Mouse (Mus musculus) lung, postnatal 4 days (tissue): Measurements from ENCODE around the gene Phactr1.

ENCODE experiments used
- DNase-seq, 2 experiments: peaks; one replicate each; pipeline ENCODE4 v3.0.0; 2021

The Phactr1 gene

GRCm38 (mm10) chr13:43053201-43053600 lies 372.8 kb downstream of the Phactr1 start:
- no peak for DNase-seq

DNA sequence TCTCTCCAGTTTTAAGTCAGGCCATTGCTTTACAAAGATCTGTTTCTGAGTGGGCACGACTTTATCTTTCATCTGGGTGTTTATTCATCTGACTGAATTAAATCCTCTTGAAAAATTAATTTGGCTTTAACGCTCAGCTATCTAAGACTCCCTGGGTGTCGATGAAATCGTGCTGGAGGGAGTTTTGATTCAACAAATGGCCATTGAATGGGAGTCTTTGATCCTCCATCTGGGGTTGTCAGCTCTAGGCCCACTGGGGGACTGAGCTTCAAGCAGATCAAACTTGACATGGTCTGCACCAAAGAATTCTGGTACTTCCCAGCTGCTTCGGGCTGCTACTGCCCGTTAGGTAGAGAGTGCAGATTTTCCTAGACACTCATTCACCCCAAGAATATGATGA lies 374.7 kb downstream of the Phactr1 start:
- no peak for DNase-seq

- no peak for DNase-seq
These were observed 376.7 kb downstream of the Phactr1 start for GRCm38 (mm10) chr13:43057104-43057503.

DNA sequence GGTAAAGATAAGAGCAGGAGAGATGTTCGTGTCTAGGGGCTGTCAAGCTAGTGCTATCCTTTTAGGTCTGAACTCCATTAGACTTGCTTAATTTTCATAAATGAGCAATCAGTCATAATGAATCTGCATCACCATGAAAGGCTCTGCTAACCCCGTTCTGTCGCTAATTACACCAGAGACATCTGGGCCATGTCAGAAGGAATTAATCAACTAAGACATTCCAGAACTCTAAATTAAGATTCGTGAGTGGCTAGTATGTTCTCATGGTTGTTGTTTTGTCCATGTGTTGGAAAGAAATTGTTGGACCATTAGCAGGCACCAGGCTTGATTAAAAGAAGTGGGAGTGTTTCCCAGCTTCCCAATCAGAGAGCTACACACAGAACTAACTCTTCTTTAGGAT lies 382.9 kb downstream of the Phactr1 start:
- no peak for DNase-seq

DNA sequence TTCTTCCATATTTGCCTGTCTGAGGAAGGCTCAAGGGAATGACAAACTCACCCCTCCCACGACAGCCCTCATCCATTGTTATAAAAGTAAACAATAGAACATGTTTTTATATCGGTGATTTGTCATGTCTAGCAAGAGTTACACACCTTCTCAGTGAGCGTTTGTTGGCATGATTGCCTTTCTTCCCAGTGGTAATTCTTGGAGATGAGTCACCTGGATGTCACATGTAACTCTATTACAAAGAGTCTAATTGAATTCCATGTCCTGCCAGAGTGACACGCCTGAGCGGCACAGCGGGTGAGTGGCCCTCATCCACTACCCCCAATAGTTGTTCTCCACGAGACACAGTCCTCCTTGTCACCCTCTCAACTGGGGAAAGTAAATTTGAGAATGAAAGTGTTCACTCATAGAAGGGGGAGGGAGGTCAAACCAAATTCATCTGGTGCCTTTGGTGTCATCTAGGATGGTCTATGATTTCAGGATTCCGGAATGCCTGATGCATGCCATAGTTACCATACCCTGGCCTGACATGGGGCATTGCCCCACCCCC lies 388.4 kb downstream of the Phactr1 start:
- DNase-seq = no peak

GRCm38 (mm10) chr13:43070496-43070895 lies 390.1 kb downstream of the Phactr1 start:
- DNase-seq = no peak

DNA sequence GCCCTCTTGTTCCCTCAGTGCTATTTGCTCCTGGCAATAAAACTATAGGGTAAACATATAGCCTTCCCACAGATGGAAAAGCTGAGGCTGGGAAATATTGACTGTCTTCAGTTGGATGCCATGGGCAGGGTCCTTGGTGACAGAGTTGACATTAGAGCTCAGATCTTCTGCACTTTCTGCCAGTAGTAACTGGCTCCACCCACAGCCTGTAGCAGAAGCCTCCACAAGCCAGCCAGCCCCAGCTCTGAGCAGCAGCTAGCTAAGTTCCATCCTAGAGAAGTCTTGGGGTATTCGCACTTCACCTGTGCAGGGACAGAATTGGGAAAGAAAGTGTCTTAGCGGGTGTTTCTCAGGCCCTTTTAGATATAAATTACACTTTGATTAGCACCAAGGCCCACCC lies 390.5 kb downstream of the Phactr1 start:
- no peak for DNase-seq

DNA sequence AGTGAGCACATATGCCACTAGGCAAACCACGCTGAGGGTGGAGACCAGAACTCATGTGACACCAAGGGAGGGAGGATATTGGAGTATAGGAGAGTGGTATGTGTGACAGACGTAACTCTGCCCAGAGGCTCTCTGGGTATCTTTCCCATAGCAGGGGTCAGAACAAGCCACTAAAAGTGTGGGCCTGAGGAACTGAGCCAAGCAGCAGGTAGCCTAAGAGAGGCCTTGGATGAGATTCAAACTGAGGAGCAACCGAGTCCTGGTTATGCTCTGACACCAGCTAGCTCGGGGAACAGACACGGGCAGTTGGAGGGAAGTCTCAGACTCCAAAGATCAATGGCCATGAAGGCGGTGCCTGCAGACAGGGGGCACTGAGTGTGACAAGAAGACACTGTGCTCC lies 395.0 kb downstream of the Phactr1 start:
- DNase-seq = no peak

DNA sequence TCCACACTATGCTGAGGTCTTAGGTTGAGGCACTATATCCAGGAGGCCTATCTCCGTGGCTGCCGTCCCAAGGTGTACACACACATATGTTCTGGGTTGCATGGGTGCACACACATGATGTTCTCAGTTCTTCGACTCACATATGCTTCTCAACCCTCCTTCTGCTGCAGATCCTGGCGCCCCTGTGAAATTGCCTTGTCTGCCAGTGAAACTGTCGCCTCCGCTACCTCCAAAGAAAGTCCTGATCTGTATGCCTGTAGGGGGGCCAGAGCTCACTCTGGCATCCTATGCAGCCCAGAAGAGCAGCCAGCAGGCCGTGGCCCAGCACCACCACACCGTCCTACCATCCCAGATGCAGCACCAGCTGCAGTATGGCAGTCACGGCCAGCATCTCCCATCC lies 397.1 kb downstream of the Phactr1 start:
- DNase-seq = no peak

GRCm38 (mm10) chr13:43085226-43085625 lies 404.8 kb downstream of the Phactr1 start:
- DNase-seq = no peak

- peak; percentile 28 to 57 for DNase-seq
These were observed 413.9 kb downstream of the Phactr1 start for GRCm38 (mm10) chr13:43094365-43094764.

GRCm38 (mm10) chr13:43102943-43103342 lies 422.5 kb downstream of the Phactr1 start:
- DNase-seq = no peak

DNA sequence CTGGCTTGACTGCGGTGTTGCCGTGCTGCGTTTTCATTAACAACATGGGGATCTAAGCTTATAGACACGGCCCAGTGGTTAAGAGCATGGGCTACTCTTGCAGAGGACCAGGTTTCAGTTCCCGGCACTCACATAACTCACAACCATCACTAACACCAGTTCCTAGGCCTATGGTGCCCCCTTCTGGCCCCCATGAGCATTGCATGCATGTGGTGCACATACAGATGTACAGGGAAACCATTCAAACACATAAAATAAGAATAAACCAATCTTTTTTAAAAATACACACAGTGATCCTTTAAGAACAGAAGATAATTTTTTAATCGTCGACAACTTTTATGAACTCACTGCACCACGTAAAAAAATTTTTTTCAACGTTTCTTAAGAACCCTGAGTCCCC lies 424.1 kb downstream of the Phactr1 start:
- no peak for DNase-seq

DNA sequence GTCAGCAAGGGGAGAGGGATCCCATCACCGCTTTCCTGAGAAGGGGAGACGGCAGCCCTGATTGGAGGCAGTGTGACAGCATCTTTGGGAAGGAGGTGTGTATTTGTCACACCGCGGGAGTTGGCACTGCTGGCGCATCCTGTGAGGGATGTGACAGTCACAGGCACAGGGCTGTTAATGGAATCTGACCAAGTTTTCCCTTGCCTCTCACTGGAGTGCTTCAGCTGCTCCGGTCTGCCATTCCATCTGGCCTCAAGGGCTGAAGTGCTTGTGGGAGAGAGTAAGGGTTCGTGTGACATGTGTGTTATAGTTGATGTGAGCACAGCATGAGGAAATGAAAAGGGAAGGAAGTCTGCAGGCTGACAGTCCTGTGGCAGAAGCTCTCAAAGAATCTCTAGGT lies 431.9 kb downstream of the Phactr1 start:
- no peak for DNase-seq

DNA sequence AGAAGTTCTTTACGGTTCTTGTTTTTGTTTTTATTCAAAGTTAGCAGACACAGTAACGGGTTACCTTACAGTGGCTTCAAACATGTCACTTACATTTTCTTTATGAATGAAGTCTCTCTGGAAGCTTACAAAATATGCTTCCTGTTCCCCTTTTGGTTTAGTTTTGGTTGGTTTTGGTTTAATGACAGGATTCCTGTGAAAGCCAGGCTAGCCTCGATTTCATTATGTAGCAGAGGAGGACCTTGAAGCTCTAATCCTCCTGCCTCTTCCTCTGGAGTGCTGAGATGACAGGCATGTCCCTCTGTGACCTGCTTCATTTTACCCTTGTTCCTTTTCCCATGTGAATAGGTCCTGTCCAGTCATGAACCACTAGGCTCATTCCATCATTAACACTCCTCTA lies 432.3 kb downstream of the Phactr1 start:
- no peak for DNase-seq

DNA sequence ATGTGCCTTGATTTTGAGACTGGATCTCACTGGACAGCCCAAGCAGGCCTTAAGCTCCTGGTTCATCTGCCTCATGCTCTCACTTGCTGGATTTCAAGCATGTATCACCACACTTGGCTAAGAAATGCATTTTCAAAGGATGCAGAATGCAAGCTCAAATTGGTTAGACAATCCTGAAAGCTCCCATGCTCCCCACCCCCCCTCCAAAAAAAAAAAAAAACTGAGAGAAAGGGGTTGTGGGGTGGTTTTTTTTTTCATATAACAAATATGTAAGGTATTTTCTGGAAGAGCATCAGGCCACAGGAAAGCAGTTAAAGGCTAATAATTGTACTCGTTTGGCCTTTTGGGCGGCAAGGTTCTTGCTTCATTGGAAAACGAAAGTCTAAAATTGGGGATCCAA lies 432.7 kb downstream of the Phactr1 start:
- DNase-seq = no peak

DNA sequence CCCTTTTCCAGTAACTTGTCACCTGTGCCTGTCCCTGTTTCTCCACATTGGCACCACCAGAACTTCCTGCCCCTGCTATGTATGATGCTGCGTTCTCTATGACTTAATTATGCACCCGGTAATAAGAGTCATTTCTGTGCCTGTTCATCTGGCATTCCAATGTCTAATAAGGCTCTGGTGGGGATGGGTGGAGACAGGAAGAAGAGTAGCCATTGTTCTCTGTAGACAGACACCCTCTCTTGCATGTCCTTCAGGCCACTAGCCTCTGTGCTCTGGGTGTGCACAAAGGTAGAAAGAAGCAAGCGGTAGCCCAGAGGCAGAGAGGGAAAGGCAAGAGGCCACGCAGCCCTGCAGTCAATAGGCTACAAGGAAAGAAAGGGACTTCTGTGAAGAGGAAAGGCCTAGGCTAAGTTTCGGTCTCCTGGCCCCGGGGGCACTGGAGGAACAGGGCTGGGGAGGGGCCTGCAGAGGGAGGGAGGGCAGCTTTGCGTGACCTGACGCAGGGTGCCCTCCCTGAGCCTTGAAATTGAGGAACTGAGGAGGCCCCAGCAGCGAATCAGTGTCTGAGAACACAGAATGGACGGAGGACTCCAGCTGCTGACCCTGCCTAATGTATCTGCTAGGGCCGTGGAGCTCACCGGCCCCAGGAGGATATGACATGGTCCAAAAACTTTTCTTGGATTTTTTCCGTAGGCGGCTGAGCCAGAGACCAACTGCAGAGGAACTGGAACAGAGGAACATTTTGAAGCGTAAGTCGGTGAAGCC lies 442.1 kb downstream of the Phactr1 start:
- peak in 1 of 2 experiments; percentile 17 for DNase-seq

DNA sequence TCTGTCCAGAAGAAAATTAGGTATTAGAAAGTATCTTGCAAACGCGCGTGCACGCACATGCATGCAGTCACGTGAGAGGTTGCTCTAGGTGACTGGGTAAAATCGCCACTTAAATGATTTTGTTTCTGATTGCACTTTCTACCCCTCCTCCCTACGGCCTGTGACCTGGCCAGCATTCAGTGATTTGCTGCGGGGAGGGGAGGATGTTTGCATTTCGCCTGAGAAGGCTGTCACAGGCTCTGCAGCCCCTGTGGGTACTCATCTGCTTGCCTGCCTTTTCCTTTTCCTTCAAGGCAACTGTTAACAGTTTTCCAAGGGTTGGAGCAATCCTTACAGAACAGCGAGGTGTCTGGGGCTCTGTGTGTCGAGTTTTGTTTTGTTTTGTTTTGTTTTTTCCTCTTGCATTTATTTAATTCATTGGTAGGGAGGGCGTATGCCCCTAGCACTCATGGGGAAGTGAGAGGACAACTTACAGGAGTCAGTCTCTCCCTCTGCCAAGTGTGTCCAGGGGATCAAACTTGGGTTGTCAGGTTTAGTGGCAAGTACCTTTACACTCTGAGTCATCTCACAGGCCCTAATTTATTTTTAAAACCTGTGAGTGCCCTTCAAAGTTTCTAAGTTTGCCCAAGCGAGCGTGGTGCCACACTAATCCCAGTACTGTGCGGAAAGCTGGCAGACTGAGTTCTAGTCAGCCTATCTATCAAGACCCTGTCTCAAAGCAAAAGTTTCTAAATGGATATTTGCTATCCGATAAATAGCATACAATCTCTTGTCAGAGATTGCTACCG lies 443.7 kb downstream of the Phactr1 start:
- DNase-seq = no peak

DNA sequence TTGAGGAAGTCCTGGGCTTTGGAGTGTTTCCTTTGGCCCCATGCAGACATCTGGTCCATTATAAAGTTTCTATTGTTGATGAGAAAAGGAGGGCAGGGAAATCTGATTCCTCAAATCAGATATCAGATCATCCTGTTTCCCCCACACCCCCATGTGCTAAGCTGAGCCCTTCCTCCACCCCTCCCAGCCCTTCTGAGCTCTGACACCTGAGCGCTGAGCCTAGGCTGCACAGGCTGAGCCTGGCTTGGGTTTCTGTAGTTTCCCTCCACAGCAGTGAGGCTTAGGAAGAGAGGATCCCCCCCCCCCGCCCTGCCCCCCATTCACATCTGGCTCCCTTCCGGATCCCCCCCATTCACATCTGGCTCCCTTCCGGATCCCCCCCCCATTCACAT lies 444.3 kb downstream of the Phactr1 start:
- no peak for DNase-seq

DNA sequence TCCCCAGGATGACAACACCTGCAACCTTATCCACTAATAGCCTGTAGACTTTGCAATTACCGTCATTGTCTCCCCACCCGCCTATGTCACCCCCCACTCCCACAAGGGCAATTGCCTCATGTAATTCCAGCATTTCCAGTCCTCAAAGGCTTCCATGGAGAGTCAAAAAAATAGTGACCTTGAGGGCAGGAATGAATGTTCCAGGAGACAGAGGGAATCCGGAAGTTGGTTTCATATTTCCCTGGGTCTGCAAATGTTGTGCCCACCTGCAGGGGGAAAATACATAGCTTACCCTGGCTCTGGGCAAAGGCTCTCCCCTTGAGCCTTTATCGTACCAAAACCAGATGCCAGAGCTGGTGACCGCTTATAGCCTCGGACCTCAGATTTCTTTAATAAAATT lies 449.7 kb downstream of the Phactr1 start:
- no peak for DNase-seq

DNA sequence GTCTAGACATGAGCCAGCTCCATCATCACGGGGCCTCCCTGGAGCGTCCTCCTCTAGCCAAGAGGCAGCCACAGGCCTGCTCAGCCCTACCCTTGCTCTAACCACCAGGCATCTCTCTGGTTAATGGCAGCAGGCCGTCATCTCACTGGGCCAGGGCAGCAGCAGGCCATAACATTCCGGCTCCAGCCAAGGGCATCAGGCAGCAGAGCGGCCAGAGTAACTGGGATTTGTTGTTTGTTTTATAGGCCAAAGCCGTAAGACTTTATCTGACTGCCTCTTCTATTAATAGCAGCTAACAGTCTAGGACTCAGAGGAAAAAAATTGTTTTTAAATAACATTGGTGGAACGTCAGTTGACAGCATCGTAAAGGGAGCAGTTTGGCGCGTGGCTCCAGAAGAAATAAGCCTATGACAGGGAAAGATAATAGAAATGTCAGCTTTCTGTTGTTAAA lies 451.3 kb downstream of the Phactr1 start:
- DNase-seq = peak; percentile 39 to 77

DNA sequence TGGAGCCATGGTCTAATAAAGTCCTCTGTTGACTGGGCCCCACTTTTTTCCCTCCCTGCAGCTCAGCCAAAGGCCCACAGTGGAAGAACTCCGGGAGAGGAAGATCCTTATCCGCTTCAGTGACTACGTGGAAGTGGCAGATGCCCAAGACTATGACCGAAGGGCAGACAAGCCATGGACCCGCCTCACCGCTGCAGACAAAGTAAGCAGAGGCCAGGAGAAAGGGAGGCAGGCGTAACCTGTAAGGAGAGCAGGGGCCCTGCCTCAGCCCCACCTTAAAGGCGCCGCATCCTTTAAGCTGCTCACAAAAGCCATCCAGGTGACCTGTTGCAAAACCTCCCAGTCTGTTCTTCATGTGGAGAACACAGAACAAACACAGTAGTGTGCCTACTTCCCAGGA lies 452.4 kb downstream of the Phactr1 start:
- no peak for DNase-seq

GRCm38 (mm10) chr13:43133400-43133799 lies 453.0 kb downstream of the Phactr1 start:
- DNase-seq = no peak

GRCm38 (mm10) chr13:43134468-43134867 lies 454.0 kb downstream of the Phactr1 start:
- peak in 1 of 2 experiments; percentile 15 for DNase-seq
